Mouse (Mus musculus) CD8-positive naive resting alpha-beta T cell, adult 2 months (primary cell): ENCODE measurements at regions not wholly inside any gene's neighbourhood (a gene's known extent, or its start where the extent isn't known, plus 50 kb on each side); places are given as distances from the start of the nearest gene placed in this dataset.
"Not testable (repeated sequence)": the region's sequence is repeated elsewhere in the genome, so short reads cannot be mapped to it uniquely, and the experiment has no call there.

Experiments
- DNase-seq, 2 experiments: peaks; one replicate each; pipeline ENCODE4 v3.0.0; 2022; ENCODE audit warnings: low read depth in 2 of 2, low spot score in 2 of 2

DNA sequence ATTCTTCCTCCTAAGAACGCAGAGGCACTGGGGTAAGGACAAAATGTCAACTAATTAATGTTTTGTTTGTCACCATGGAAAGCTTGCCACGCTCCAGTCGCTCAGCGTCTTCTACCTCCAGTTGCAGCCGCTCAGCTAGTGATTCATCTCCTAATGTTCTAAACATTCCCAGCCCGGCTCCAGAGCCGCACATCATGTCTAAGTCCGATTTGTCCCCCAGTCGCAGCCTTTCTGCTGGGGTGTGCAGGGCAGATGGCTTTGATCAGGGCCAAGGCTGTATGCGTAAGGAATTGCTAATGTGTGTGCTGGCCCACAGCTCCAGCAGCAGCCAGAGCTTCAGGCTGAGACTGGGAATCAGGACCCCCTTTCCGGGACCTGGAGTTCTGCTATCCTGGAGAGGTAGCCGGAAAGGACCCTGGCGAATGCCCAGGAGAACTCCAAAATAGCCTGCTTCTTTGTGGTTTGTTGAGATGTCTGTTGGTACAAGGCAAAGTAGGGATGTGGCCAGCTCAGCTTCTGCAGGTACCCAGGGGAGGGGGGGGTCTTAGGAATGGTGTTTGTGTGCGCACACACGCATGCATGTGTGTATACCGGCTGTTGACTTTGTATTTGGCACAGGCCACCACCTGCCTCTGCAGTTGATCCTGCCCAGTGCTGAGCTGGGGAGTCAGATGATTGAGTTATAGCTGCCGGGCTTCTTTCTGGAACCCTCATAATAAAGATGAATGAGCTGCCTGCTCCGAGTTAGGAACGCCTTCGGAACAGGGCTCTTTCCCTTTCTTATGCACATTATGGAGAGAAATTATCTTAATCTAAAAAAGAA is 143.0 kb upstream of the Kcng1 start:
- no peak for DNase-seq

DNA sequence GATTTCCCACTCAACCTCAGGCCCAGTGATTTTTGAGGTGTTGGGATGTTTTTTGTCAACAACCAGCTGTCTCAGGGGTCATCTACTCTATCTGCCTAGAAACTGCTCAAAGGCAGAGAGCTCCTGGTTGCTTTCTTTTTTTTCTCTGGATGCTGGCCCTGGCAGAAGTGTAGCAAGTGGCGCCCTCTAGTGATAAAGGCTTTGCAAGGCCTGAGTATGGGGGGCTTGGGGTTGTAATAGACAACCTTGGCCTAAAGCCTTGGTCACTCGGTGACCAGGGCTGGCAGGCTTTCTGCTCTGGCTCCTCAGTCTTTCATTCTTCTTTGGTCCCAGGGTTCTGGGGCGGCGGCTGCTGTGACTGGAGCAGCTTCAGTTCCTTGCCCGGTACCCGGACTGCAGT is 142.0 kb upstream of the Kcng1 start:
- DNase-seq: no peak

DNA sequence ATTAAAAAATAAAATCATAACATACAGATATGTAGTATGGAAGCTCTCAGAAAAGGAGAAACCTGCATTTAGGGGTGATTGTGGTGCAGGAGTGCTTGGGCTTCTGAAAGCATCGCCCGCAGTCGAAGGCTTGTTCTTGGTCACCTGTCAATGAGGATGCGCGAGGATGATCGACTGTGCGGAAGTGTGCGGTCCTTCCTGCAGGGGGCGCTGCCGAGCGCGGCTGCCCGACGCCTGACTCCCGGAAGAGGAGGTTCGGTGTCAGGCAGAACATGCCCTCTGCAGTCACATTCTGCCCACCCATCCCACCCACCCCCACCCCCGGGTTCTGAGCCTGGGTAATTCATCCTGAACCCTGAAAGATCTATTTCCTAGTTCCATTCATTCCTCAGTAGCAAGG is 133.6 kb upstream of the Kcng1 start:
- peak; percentile 9 to 11 for DNase-seq

- no peak for DNase-seq
Observed at GRCm38 (mm10) chr2:168414110-168414872, 132.8 kb upstream of the Kcng1 start.

DNA sequence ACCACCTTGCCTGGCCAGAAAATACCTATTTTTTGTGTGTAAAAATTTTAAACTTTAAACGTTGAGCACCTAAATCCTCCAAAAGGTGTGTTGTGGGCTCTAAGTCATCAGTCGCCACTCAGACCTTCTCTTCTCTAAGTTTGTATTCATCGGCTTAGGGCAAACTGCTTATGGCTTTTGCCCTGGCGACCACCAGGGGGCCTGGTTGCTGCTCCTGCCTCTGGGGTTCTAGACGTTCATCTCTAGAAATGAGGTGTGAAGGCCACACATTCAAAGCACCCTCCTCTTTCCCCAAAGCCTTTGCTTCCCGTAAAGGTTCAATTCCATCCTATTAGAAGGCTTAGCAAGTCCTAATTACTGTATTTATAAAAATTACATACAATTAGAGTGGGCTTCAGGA is 131.3 kb upstream of the Kcng1 start:
- no peak for DNase-seq

GRCm38 (mm10) chr2:168402782-168403513 is 121.4 kb upstream of the Kcng1 start:
- DNase-seq: no peak

GRCm38 (mm10) chr2:168399088-168399709 is 117.7 kb upstream of the Kcng1 start:
- no peak for DNase-seq

DNA sequence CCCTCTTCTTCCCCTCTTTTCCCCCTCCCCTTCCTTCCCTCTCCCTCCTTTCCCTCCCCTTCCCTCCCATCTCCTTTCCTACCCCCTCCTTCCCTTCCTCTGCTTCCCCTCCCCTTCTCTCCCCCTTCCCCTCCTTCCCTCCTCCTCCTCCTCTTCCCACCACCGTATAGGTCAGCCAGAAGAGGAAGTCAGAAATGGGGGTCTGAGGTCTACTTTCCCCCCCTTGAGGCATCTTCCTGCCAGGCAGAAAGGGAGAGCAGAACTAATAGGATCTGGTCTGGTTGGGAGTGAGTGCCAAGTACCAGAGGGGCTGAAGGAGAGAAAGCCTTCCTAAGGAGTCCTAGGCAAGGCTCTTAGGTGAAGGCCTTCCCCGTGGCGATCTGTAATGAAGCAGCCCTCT is 114.8 kb upstream of the Kcng1 start:
- DNase-seq: no peak

- no peak for DNase-seq
Observed at GRCm38 (mm10) chr2:168393341-168393740, 111.8 kb upstream of the Kcng1 start.

GRCm38 (mm10) chr2:168392171-168392570 is 110.6 kb upstream of the Kcng1 start:
- DNase-seq: not testable (repeated sequence)

DNA sequence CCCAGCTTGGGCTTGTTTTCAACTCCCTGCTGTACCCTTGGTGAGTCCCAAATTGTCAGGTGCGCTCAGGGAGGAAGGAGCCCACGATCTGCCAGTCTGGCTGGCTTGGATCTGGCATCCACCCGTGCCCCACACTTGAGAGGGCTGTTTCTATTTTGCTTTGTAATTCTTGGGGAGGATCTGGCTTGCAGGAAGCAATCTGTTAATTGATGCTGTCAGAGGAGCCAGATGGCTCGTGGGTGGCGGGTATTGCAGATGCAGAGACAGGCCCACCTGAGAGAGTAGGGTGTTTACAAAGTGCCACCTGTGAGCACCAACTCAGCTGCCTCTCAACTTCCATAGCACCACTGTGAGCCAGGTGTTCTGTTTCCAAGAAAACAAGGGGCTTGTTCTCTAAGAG is 99.1 kb upstream of the Kcng1 start:
- DNase-seq: no peak

DNA sequence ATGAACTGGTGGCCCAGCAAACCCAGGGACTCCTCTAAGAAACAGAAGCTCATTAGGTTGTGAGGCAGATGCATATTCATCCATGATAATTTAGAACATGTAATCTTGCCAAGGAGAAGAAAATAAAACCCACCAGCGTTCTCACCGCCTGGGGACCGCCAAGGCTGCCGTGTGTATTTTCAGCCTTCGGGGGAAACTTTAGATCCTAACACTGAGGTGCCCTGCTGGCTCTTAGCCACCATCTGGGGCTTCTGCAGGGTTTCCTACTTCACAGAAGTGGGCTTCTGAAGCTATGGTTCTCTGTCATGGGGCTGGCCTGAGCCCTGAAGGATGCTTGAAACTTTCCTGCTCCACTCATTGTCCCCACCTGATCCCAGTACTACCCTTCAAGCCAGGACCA is 90.8 kb upstream of the Kcng1 start:
- DNase-seq: no peak

DNA sequence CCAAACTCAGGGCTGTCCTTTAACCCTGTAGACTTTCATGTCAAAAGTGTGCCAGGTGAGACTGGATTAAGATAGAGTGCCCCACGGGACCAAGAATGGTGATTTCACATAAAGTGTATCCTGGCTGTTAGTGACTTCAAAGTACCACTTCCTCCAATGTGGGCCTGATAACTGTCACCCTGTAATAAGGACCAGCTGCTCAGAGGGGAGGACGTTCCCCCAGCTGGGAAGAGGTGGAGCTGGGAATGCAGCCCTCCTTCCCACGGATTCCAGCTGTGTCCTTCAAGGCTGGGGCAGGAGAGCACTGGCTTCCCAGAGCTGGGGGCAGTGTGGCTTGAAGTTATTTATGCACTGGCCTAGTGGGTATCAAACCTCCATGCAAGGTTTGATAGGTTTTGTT is 89.7 kb upstream of the Kcng1 start:
- DNase-seq: no peak

- no peak for DNase-seq
Observed at GRCm38 (mm10) chr2:168359200-168359599, 77.7 kb upstream of the Kcng1 start.

DNA sequence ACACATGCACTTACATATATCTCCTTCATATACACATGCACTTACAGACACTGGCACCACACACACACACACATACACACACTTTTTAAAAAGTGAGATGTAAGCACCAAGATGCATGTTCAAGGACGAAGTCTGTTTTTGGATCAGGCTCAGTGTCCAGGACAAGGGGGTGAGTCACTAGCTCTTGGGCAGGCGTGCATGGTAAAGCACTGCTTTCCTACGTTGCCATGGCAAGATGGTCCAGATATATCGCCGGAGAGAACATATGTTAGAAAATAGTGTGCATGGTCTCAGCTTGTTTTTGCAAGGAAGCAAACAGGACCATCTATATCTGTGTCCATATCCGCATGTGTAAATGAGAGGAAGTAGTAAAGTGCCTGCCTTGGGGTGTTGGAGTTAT is 77.0 kb upstream of the Kcng1 start:
- no peak for DNase-seq

GRCm38 (mm10) chr2:168357815-168358214 is 76.3 kb upstream of the Kcng1 start:
- no peak for DNase-seq

DNA sequence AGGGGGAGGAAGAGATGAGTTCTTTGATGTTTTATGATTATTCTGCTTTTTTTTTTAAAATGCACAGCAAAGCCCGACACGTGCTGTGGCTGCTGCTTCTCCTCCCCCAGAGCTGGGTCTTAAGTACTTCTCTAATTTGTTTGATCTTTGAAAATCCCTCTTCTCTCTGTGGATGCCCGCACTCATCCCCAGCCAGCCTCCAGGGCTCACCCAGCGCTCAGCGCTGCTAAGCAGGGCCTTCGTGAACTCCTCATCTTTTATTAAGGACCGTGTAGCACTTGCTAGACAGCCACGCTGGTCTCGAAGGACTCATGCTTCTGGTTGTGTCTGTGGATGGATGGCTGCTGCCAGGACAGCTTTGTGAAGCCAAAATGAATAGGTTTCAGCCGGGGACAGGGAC is 72.9 kb upstream of the Kcng1 start:
- no peak for DNase-seq

DNA sequence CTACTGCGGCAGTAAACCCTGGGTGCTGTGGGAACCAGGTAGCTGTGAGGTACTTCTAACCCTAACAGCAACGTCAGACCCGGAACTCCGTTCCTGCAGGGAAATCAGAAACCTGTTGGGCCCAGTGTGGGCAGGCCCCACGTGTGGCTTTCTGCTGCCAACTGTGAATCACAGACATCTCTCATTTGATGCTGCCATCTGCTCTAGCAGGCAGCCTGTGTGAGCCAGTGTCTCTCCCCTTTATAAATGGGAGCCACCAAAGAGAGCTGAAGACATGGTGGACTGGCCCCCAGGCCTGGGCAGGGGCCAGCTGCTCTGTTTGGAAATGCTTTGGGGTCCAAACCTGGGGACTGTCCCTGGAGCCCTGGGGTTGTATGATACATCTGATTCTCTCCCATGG is 71.1 kb upstream of the Kcng1 start:
- DNase-seq: no peak

- DNase-seq: no peak
Observed at GRCm38 (mm10) chr2:168352194-168352593, 70.7 kb upstream of the Kcng1 start.

- DNase-seq: no peak
Observed at GRCm38 (mm10) chr2:168345384-168345783, 63.8 kb upstream of the Kcng1 start.

DNA sequence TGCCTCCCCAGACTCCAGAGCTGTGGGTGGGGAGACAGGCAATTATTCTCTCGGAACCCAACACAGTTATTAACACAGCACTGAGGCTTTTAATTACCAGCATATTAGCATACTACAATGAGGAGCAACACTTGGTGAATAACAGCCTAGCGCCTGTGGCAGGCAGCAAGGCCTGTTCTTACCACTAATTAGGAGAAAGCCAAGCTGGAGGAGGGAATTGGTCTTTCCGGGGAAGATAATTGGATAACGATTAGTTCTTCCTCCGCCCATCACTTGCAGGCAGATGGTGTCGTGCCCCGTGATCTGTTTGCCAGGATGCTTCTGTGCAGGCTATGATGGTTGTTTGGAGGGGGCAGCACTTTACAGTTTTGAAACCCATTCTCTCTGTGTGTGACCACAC is 62.2 kb upstream of the Kcng1 start:
- no peak for DNase-seq
